Mouse (Mus musculus) megakaryocyte, embryonic 14.5 days (primary cell): ENCODE data around the gene Lrrc10b.

Experiments used
- FLI1 ChIP-seq: IDR thresholded peaks from 2 replicates; pipeline ENCODE4 v1.6.1; 2012; ENCODE audit warnings: low read length, inconsistent platforms, mixed read lengths
- GATA1 ChIP-seq: IDR thresholded peaks from 3 replicates; pipeline ENCODE4 v1.6.1; 2012; ENCODE audit warnings: mixed read lengths, low read length, inconsistent platforms, borderline replicate concordance

- TF ChIP-seq GATA1 (no peak), FLI1 (no peak)
These were observed 43.5 kb downstream of the Lrrc10b start for GRCm38 (mm10) chr19:10413701-10414242.
